Mouse (Mus musculus) neural tube, embryonic 11.5 days (tissue): Measurements from ENCODE around the gene Sh3kbp1. TPM values are rescaled to one million over a fixed set of nuclear protein-coding genes. Genes with fewer than 3 reads are reported as not detected.

ENCODE experiments used
- ATAC-seq: fragments of 200-750 bp; cut with Nextera tagmentation; 2 replicates; pipeline ENCODE4 v1.8.0; 2017; ENCODE audit warnings: moderate number of reproducible peaks, mild to moderate bottlenecking, moderate TSS enrichment, moderate library complexity; ENCODE audit not compliant: insufficient read depth, low FRiP score, low TSS enrichment
- DNase-seq: peaks from one replicate; pipeline ENCODE4 v3.0.0-alpha.2; 2015; ENCODE audit warnings: low spot score
- H3K27ac ChIP-seq: fragments of 300-500 bp; sonication (generic); 2 replicates; pipeline ENCODE4 v1.5.1; 2014; ENCODE audit warnings: low read depth, mild to moderate bottlenecking, low read length
- H3K27me3 ChIP-seq: fragments of 300-500 bp; sonication (generic); 2 replicates; pipeline ENCODE4 v1.6.1; 2014; ENCODE audit warnings: mild to moderate bottlenecking, low read length, mixed read lengths; ENCODE audit not compliant: control insufficient read depth, insufficient read depth
- H3K36me3 ChIP-seq: fragments of 300-500 bp; sonication (generic); 2 replicates; pipeline ENCODE4 v1.6.1; 2014; ENCODE audit warnings: mild to moderate bottlenecking, low read length, moderate library complexity, mixed read lengths; ENCODE audit not compliant: control insufficient read depth, insufficient read depth
- H3K4me1 ChIP-seq: fragments of 300-500 bp; sonication (generic); 2 replicates; pipeline ENCODE4 v1.6.1; 2014; ENCODE audit warnings: low read length, mixed read lengths; ENCODE audit not compliant: control insufficient read depth, insufficient read depth
- H3K4me2 ChIP-seq: fragments of 300-500 bp; sonication (generic); 2 replicates; pipeline ENCODE4 v1.6.1; 2014; ENCODE audit warnings: low read depth, mild to moderate bottlenecking, moderate library complexity
- H3K4me3 ChIP-seq: fragments of 300-500 bp; sonication (generic); 2 replicates; pipeline ENCODE4 v1.5.1; 2014; ENCODE audit warnings: low read depth, low read length
- H3K9ac ChIP-seq: fragments of 300-500 bp; sonication (generic); 2 replicates; pipeline ENCODE4 v1.6.1; 2014; ENCODE audit warnings: mild to moderate bottlenecking, low read length
- H3K9me3 ChIP-seq: fragments of 300-500 bp; sonication (generic); 2 replicates; pipeline ENCODE4 v1.6.1; 2016; ENCODE audit warnings: low read length; ENCODE audit not compliant: control insufficient read depth
- WGBS: fragments of 180-500 bp; shearing (Covaris S2); extraction: QIAGEN DNeasy Blood & Tissue Kit; methylation state at CpG from one replicate; pipeline ENCODE4 v1.1.7; 2014; 5-methylcytosine and 5-hydroxymethylcytosine counted together
- polyA plus RNA-seq: library from polyadenylated mRNA; unstranded; fragments of >200 nt; fragmentation: Nextera tagmentation; extraction: Ambion mirVana; gene quantifications from 2 replicates; pipeline ENCODE4 v1.2.1, GENCODE M21; 2014

Sh3kbp1 gene
- polyA plus RNA-seq, 1 experiment from 2014 or later: 42.6 TPM

DNA sequence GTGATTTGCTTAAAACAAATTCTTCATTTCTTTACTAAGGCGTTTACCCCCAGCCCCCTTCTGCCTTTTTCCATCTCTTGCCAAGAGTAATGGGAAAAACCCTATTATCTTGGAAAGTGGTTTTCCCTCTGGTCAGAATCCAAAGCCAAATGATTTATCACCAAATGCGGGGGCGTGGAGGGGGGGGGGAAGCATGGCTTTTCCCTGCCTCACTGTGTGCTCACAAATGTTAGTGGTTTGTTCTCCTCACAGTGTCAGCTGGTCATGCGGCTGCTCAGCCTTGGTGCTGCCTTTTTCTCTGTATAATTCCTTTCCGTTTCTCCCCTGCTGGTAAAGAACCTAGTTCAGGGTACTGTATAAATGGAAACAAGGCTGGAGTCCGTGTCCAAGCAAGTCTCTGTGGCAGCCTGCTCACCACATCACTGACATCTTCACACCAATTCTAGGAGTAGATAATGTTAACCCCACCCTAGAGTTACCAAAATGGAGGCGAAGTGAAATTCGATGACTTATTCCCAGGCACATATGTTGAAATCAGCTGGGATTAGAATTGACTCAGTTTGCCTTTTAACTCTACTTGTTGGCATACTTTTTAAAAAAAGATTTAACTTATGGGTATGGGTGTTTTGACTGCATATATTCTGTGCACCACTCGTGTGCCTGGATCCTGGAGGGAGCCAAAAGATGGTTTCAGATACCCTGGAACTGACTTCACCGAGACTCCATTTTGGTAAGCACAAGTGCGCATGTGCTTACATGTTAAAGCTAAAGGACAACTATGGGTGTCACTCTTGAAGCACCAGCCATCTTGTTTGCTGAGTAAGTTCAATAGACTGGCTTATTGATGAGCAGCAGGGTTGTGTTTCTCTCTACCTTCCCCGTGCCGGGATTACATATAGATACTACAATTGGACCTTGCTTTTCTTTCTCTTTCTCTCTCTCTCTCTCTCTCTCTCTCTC, 84.3 kb downstream of the Sh3kbp1 start:
- ATAC-seq: no peak
- Histone ChIP-seq H3K27ac (no peak overlapping the region), H3K4me1 (peaks cover 4% of the 10 kb centered on the region; the same call in 1 of the 2 replicates), H3K9ac (no peak overlapping the region), H3K4me3 (no peak overlapping the region), H3K36me3 (no peaks in the 10 kb centered on the region), H3K4me2 (no peak overlapping the region), H3K27me3 (peaks cover 4% of the 10 kb centered on the region; the same call in 1 of the 2 replicates), H3K9me3 (no peaks in the 10 kb centered on the region)
- 86% methylated on average over 13 of the region's 13 CpGs for WGBS
- no peak for DNase-seq

DNA sequence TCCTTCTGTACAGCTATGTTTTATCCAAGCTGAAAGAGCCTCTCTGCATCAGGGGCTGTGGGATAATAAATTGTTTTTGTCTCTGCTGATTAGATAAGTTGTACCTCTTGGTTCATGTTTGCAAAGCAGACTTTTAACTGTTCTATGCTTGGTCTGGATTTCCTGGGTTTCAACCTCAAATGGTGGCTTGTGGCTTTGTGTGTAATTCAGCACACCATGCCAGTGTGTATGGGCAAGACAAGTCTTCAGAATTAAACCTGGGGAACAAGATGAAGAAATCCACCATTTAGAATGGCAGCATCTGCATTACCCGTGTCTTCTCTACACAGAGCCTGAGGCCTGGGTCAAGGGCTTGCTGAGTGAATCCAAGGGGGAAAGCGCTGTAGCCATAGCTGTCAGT, 86.1 kb downstream of the Sh3kbp1 start:
- Histone ChIP-seq H3K4me2 (no peak overlapping the region), H3K27me3 (peaks cover 2% of the 10 kb centered on the region; the same call in 1 of the 2 replicates), H3K9me3 (no peaks in the 10 kb centered on the region), H3K27ac (no peak overlapping the region), H3K9ac (no peak overlapping the region), H3K4me1 (peaks cover 4% of the 10 kb centered on the region; the same call in 1 of the 2 replicates), H3K4me3 (no peak overlapping the region), H3K36me3 (no peaks in the 10 kb centered on the region)
- no peak for ATAC-seq
- DNase-seq: no peak
- WGBS: 72% methylated on average over 2 of the region's 2 CpGs

DNA sequence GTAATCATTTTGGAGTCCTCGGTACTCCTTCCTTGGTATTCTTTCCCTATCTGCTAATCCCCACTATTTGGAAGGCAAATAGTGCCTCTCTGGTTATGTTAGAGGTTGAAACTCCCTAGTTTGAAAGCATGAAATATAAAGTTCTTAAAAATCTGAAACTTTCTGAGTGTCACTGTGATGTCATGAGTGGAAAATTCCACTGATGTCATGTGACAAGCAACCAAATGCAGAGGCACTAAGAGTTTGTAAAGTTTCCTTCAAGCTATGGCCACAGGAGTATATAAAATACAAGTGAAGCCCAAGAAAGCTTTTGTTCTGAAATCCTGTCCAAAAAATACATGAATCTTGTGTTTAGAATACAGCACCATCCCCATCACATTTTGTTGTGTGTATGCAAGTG, 94.3 kb downstream of the Sh3kbp1 start:
- DNase-seq: no peak
- no peak for ATAC-seq
- Histone ChIP-seq H3K4me1 (no peaks in the 10 kb centered on the region), H3K9ac (no peak overlapping the region), H3K9me3 (no peaks in the 10 kb centered on the region), H3K4me2 (no peak overlapping the region), H3K27ac (no peak overlapping the region), H3K4me3 (no peak overlapping the region), H3K27me3 (no peaks in the 10 kb centered on the region), H3K36me3 (no peaks in the 10 kb centered on the region)
- 88% methylated on average over 1 of the region's 1 CpGs for WGBS

DNA sequence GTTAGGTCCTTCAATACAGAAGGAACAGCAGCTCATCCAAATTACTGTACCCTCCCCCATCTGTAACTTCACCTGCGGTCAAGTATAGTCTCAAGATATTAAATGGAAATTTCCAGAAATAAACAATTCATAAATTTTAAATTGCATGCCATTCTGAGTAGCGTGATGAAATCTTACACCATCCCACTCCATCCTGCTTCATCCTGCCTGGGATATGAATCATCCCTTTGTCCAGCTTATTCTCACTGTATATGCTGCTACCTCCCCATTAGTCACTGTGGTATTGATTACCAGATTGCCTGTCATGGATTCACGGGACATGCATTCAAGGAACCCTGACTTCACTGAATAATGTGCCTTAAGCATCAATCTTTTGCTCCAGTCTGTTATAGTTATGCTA, 104.3 kb downstream of the Sh3kbp1 start:
- Histone ChIP-seq H3K36me3 (no peaks in the 10 kb centered on the region), H3K9ac (no peak overlapping the region), H3K27ac (no peak overlapping the region), H3K27me3 (no peaks in the 10 kb centered on the region), H3K4me1 (no peaks in the 10 kb centered on the region), H3K4me3 (no peak overlapping the region), H3K9me3 (no peaks in the 10 kb centered on the region), H3K4me2 (no peak overlapping the region)
- DNase-seq (no peak), ATAC-seq (no peak)
- 79% methylated on average over 3 of the region's 3 CpGs for WGBS

DNA sequence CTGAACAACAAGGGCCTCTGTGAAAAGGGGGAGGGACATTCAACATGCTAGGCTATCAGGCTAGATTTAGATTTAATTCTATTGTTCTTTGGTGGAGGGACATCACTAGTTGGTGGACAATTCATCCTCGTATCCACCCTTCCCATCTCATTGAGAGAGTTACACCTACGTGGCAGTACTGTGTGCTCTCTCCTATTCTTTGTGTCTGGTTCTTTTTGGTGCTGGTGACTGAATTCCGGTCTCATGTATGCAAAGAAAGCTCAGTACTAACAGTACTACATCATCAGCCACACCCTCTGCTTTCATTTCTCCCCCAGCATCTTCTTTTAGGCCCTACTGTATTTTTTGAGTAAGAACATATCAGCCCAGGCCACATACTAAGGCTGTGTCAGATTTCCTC, 105.8 kb downstream of the Sh3kbp1 start:
- Histone ChIP-seq H3K27me3 (no peaks in the 10 kb centered on the region), H3K4me2 (no peak overlapping the region), H3K9ac (no peak overlapping the region), H3K4me1 (no peaks in the 10 kb centered on the region), H3K36me3 (no peaks in the 10 kb centered on the region), H3K27ac (no peak overlapping the region), H3K4me3 (no peak overlapping the region), H3K9me3 (no peaks in the 10 kb centered on the region)
- DNase-seq (no peak), ATAC-seq (no peak)
- 83% methylated on average over 3 of the region's 3 CpGs for WGBS

DNA sequence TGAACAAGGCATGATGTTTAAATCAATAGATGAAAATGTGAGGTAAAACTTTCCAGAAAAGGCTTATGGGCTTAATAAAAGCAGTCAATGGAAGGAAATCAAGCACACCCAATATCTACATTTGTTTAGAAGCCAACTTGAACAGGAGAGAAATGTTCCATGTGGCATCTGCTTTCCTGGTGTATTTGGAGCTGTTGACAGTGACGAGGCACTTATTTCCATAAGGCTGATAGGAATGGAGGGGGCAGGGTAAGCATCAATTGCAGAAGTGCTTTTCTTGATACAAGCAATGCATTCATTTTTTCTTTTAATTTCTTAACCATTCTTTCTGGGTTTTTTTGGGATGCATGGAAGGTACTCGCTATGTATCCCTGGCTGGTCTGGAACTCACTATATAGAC, 106.9 kb downstream of the Sh3kbp1 start:
- DNase-seq: no peak

DNA sequence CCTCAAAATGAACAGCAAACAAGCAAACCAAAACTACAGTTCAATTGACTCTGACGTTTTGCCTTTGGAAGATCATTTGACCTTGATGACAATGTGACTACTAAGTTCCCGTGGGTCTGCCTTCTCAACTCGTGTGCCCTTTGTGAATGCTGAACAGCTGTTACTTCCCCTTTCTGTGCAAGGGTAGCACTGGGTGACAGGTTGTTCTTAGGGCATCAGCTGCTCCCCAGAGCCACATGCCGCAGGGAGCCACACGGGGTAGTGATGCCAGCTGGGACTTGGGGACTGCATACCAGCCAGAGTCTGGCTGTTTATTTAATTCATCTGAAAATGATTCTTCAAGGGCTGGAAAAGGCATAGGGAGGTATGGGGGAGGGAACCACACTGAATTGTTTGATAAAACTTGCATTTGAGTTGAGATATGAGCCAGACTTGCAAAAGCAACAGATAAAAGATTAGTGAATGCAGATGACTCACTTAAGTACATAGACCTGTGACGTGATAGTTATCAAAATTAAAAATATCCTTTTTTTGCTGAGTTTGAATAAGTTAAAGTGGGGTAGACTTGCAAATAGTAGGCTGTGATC, 108.5 kb downstream of the Sh3kbp1 start:
- ATAC-seq (no peak), DNase-seq (no peak)
- H3K27me3 ChIP-seq: no peaks in the 10 kb centered on the region
- WGBS: 51% methylated on average over 6 of the region's 6 CpGs
- H3K4me2 ChIP-seq: no peak overlapping the region
- H3K4me1 ChIP-seq: no peaks in the 10 kb centered on the region
- no peaks in the 10 kb centered on the region for H3K36me3 ChIP-seq
- no peak overlapping the region for H3K27ac ChIP-seq
- no peaks in the 10 kb centered on the region for H3K9me3 ChIP-seq
- no peak overlapping the region for H3K9ac ChIP-seq
- no peak overlapping the region for H3K4me3 ChIP-seq

More for the DNA sequence above, 106.9 kb downstream of the Sh3kbp1 start:
- WGBS: 91% methylated on average over 2 of the region's 2 CpGs
- no peak overlapping the region for H3K27ac ChIP-seq
- no peak for ATAC-seq
- no peaks in the 10 kb centered on the region for H3K27me3 ChIP-seq
- no peak overlapping the region for H3K4me3 ChIP-seq
- no peak overlapping the region for H3K4me2 ChIP-seq
- no peaks in the 10 kb centered on the region for H3K4me1 ChIP-seq
- H3K9ac ChIP-seq: no peak overlapping the region
- H3K9me3 ChIP-seq: no peaks in the 10 kb centered on the region
- H3K36me3 ChIP-seq: no peaks in the 10 kb centered on the region

DNA sequence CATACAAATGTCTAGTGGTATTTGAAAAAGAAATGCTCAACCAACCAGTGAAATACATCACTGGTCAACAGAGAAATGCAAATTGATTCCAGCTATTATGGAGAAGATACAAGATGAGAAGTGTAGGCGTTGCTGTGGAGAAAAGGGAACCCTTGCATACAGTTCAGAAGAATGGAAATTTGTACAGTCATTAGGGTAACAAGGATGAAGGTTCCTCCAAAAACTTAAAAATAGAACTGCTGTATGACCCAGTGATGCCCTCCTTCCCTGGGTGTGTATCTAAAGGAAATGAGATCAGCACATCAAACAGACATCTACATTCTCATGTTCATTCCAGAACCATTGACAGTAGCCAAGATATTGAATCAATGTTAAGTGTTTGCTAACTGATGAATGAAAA, 110.3 kb downstream of the Sh3kbp1 start:
- Histone ChIP-seq H3K4me2 (no peak overlapping the region), H3K9me3 (no peaks in the 10 kb centered on the region), H3K4me3 (no peak overlapping the region), H3K4me1 (no peaks in the 10 kb centered on the region), H3K9ac (no peak overlapping the region), H3K27me3 (no peaks in the 10 kb centered on the region), H3K27ac (no peak overlapping the region), H3K36me3 (no peaks in the 10 kb centered on the region)
- WGBS: 95% methylated on average over 1 of the region's 1 CpGs
- DNase-seq: no peak
- ATAC-seq: no peak

DNA sequence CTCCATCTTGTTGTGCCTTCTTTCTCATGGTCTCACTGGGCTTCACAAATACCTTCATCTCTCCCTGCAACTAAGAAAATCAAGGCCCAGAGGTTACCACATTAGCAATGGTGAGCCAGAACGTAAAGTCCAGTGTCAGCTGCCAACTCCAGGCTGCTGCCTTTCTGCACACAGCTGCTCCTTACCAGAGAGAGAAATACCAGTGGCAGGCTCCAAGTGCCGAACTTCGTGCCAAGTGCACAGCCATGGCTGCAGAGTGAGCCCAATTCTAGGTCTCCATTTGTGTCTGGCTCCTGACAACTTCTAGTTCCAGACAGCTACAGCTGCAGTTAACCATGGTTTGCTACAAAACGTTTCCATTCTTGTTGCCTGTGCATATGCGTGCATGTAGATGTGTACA, 117.0 kb downstream of the Sh3kbp1 start:
- DNase-seq (no peak), ATAC-seq (no peak)
- 56% methylated on average over 5 of the region's 5 CpGs for WGBS
- no peak overlapping the region for H3K9ac ChIP-seq
- no peaks in the 10 kb centered on the region for H3K9me3 ChIP-seq
- H3K4me2 ChIP-seq: no peak overlapping the region
- no peaks in the 10 kb centered on the region for H3K27me3 ChIP-seq
- H3K4me1 ChIP-seq: no peaks in the 10 kb centered on the region
- H3K27ac ChIP-seq: no peak overlapping the region
- H3K4me3 ChIP-seq: no peak overlapping the region
- H3K36me3 ChIP-seq: no peaks in the 10 kb centered on the region
